Mouse (Mus musculus) megakaryocyte, embryonic 14.5 days (primary cell): ENCODE data around the gene Chn1. TPM values are rescaled to one million over a fixed set of nuclear protein-coding genes. Genes with fewer than 3 reads are reported as not detected.
A peak's percentile ranks its signal among the peaks of the same experiment; 100 is the strongest.

Experiments
- H3K27me3 ChIP-seq: replicated peaks from 2 replicates; pipeline ENCODE3; 2012; ENCODE audit warnings: inconsistent platforms
- H3K36me3 ChIP-seq: replicated peaks from 2 replicates; pipeline ENCODE3; 2012; ENCODE audit warnings: low read length, inconsistent platforms, mixed read lengths
- H3K4me1 ChIP-seq: 2 replicates; pipeline ENCODE4 v1.6.1; 2012; ENCODE audit warnings: inconsistent platforms
- H3K4me3 ChIP-seq: replicated peaks from 2 replicates; pipeline ENCODE3; 2012; ENCODE audit warnings: moderate library complexity, mild to moderate bottlenecking, inconsistent platforms
- H3K9me3 ChIP-seq: 2 replicates; pipeline ENCODE4 v1.6.1; 2012; ENCODE audit warnings: inconsistent platforms
- FLI1 ChIP-seq: IDR thresholded peaks from 2 replicates; pipeline ENCODE4 v1.6.1; 2012; ENCODE audit warnings: low read length, inconsistent platforms, mixed read lengths
- GATA1 ChIP-seq: IDR thresholded peaks from 3 replicates; pipeline ENCODE4 v1.6.1; 2012; ENCODE audit warnings: mixed read lengths, low read length, inconsistent platforms, borderline replicate concordance
- polyA plus RNA-seq: library from polyadenylated mRNA; stranded (reverse); fragments of >175 nt; gene quantifications from 2 replicates; pipeline ENCODE4 v1.2.3, GENCODE M21; 2012; ENCODE audit warnings: low replicate concordance; ENCODE audit not compliant: insufficient read depth

The Chn1 gene
- polyA plus RNA-seq, 1 experiment: 1.1 TPM

DNA sequence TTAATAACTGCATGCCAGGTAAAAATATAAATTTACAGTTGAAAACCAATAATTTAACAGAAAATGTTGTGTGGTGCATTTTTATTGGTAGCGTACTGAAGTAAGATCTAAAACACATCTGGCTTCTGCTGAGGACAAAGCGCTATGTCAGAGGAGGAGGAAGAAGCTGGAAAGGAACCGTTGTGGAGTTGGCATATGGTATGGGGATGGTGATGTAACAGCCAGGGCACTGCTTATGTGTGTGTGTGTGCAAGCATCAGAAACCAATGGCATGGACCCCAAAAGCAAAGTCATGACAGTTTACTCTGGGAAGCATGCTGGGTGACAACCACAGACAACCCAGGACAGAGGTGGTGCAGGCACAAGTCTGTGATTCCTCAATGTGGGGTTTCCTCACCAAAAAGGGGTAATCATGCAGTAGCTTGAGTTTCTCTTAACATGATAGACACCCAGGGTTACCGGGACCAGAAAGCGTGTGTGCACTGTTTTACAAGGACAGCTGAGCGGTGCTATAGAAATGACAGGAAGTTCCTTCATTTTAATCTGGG is 162.7 kb downstream of the Chn1 start:
- Histone ChIP-seq H3K27me3 (peaks cover 8% of the 10 kb centered on the region), H3K4me1 (peaks cover 58% of the 10 kb centered on the region), H3K4me3 (no peak overlapping the region), H3K9me3 (no peaks in the 10 kb centered on the region), H3K36me3 (no peaks in the 10 kb centered on the region)
- no peak for TF ChIP-seq GATA1

DNA sequence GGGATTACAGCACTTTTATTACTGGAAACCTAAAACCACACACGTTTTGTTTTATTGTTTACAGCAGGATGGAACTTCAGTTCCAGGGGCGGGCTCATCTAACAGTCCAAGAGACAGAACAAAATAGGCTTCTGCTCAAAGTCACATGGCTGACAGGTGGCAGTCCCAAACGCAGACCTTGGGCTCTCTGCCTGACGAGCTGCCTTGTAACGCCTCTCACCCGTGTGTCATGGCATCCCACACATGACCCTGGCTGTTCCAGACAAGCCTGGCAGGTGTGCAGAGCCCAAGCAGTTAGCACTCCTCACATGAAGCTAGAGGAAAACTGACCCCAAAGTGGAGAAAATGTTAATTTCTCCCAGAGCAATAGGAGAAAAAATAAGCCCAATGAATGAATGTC is 163.3 kb downstream of the Chn1 start:
- Histone ChIP-seq H3K36me3 (no peaks in the 10 kb centered on the region), H3K9me3 (no peaks in the 10 kb centered on the region), H3K4me3 (no peak overlapping the region), H3K4me1 (peaks cover 64% of the 10 kb centered on the region), H3K27me3 (peaks cover 8% of the 10 kb centered on the region)
- no peak for TF ChIP-seq GATA1
- TF ChIP-seq FLI1: no peak

DNA sequence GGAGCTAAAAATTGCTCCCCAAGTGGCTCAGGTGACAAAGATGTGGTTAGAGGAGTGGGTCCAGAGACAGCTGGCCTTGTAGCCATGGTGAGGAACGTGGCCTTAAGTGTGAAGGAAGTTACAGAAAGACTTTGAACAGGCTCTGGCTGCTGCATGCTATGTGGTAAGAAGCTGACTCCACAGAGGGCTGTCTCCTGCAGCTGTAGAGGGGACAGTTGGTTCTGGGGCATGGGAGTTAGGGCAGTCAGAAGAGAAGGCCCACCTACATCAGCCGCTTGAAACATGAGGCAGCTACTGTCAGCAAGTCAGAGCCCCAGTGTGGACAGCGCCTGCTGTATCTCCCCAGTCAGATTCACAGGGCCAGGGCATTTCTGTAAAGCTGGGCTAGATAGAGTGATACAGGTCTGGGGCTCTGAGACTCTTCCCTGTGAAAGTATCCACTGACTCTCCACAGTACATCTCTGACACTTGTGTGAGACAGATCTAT is 165.4 kb downstream of the Chn1 start:
- Histone ChIP-seq H3K36me3 (no peaks in the 10 kb centered on the region), H3K9me3 (no peaks in the 10 kb centered on the region), H3K4me3 (no peak overlapping the region), H3K4me1 (peaks cover 71% of the 10 kb centered on the region), H3K27me3 (peaks cover 2% of the 10 kb centered on the region)
- no peak for TF ChIP-seq FLI1
- no peak for TF ChIP-seq GATA1

DNA sequence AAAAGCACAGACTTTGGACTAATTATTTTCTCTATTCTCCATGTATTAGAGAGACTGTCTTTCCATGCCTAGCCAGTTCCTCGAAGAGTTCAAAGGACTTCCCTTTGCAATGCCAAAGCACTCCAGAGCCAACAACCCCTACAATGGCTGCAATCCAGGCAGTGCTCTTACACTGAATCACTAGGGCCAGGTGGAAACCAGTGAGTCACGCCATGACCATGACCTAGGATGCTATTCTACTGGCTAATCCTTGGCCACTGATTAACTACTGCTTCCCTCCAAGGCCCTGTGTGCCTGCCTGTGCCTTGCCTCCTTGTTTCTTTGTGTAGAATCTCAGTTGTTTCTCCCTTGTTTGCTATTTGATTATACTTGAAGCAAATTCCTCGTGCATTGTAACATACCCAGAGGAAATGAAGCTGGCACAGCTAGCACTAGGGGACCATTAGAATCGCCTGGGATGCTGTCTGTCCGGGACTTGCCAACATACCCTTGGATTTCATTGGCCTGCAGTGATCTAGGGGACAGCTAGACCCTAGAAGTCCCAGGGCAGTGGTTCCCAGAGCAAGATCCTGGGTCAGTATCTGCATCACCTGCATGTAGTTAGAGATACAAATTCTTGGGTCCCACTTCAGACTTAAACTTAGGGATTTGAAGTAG is 166.0 kb downstream of the Chn1 start:
- Histone ChIP-seq H3K4me3 (peak overlapping the region; percentile 1), H3K4me1 (peaks cover 76% of the 10 kb centered on the region), H3K27me3 (peaks cover 2% of the 10 kb centered on the region), H3K9me3 (no peaks in the 10 kb centered on the region), H3K36me3 (no peaks in the 10 kb centered on the region)
- TF ChIP-seq GATA1 (no peak), FLI1 (no peak)

DNA sequence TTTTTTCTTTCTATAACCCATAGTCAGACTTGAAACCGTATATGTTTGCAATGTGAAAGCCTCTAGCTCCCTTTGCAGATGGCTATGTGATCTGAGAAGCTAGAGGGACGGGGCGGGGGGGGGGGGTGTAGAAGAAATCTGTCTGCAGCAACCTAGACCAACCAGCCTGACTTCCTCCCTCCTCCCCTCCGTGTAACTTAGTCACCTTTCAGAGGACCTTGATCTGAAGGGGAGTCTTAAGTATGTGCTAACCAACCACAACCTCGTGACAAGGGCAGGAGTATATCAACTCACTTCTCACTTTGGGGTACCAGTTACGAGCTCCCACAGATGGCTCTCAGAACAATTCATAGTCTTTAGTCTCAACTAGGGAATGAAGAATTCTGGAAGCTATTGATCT is 166.8 kb downstream of the Chn1 start:
- no peaks in the 10 kb centered on the region for H3K9me3 ChIP-seq
- no peak for TF ChIP-seq GATA1
- TF ChIP-seq FLI1: no peak
- H3K4me3 ChIP-seq: no peak overlapping the region
- no peaks in the 10 kb centered on the region for H3K36me3 ChIP-seq
- H3K4me1 ChIP-seq: peaks cover 81% of the 10 kb centered on the region
- peaks cover 1% of the 10 kb centered on the region for H3K27me3 ChIP-seq

DNA sequence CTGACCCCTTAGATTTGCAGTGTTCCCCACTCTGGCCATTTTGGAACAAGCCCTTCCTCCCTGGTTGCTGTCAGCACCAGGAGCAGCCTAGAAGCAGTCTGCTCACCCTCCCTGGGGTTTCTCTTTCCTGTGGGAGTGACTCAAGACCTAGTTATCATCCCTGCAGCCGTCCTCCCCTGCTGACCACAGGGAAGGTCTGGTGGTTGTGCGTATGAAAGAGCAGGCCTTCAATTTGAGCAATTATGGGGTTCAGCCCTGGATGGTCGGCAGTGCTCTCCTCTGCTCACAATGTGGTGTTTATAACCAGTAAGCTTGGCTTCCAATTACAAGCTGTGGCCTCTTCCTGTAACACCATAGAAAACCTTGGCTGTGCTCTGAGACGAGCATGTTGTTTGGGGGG is 167.5 kb downstream of the Chn1 start:
- H3K9me3 ChIP-seq: no peaks in the 10 kb centered on the region
- H3K4me3 ChIP-seq: peak overlapping the region; percentile 72
- no peaks in the 10 kb centered on the region for H3K27me3 ChIP-seq
- no peaks in the 10 kb centered on the region for H3K36me3 ChIP-seq
- peaks cover 75% of the 10 kb centered on the region for H3K4me1 ChIP-seq
- TF ChIP-seq FLI1 (no peak), GATA1 (0 out of 3 replicates have a peak, but pooled peaks have one; percentile 44)

DNA sequence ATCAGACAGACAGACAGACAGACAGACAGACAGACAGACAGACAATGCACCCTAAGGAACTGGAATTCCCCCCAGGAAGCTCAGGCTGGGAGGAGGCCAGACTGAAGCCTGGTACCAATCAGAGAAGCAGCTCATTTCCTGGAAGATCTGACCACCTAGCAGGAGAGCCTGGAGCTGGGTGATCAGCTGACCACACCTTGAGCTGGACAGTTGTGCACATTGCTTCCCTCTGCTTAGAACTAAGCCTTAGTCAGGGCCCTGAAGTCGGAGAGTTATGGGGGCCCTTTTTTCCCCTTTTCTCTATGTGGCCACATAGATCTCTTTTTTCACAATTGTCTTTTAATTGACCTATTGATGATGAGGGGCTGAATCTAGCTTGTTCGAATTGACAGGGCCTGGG is 168.0 kb downstream of the Chn1 start:
- no peaks in the 10 kb centered on the region for H3K27me3 ChIP-seq
- H3K4me3 ChIP-seq: peak overlapping the region; percentile 81
- TF ChIP-seq FLI1 (no peak), GATA1 (no peak)
- no peaks in the 10 kb centered on the region for H3K36me3 ChIP-seq
- H3K4me1 ChIP-seq: peaks cover 70% of the 10 kb centered on the region
- no peaks in the 10 kb centered on the region for H3K9me3 ChIP-seq

DNA sequence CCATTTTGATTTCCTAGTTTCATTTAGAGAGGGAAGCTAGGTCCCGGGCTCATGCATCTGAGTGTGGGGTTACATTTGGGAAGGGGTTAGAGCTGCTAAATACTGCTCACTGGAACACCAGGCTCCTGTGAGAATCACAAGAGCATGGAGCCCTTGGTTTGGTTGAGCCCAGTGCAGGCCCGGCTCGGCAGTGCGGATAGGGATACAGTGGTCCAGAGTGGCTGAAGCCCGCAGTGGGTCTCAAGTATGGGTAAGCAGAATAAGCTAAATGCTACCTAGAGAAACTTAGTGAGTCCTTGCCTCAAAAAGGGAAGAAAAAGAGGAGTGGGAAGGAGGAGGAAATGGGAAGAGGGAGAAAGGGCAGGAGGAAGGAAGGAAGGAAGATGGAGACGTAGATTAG is 168.5 kb downstream of the Chn1 start:
- Histone ChIP-seq H3K27me3 (peaks cover 2% of the 10 kb centered on the region), H3K9me3 (no peaks in the 10 kb centered on the region), H3K36me3 (no peaks in the 10 kb centered on the region), H3K4me3 (peak overlapping the region; percentile 81), H3K4me1 (peaks cover 67% of the 10 kb centered on the region)
- TF ChIP-seq GATA1 (no peak), FLI1 (no peak)

DNA sequence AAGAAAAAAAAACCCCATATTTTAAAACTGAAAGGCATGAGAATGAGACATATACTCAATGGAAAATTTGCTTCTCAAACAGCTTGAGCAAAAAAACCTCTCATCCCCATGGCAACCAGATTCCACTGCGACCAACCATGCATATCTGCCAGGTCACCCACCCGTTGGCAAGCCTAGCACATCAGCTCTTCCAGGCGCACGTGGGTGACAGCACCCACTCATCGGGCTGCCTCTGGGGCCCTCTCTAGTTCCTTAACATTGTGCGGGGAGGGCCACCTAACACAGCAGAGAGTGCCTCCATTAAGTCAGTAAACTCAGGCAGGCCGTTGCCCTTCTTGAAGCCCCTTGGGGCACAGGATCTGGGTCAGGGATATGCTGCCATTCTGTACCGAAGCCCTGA is 170.1 kb downstream of the Chn1 start:
- peaks cover 70% of the 10 kb centered on the region for H3K4me1 ChIP-seq
- no peak overlapping the region for H3K4me3 ChIP-seq
- no peaks in the 10 kb centered on the region for H3K36me3 ChIP-seq
- no peaks in the 10 kb centered on the region for H3K9me3 ChIP-seq
- peaks cover 2% of the 10 kb centered on the region for H3K27me3 ChIP-seq
- TF ChIP-seq FLI1: no peak
- no peak for TF ChIP-seq GATA1

DNA sequence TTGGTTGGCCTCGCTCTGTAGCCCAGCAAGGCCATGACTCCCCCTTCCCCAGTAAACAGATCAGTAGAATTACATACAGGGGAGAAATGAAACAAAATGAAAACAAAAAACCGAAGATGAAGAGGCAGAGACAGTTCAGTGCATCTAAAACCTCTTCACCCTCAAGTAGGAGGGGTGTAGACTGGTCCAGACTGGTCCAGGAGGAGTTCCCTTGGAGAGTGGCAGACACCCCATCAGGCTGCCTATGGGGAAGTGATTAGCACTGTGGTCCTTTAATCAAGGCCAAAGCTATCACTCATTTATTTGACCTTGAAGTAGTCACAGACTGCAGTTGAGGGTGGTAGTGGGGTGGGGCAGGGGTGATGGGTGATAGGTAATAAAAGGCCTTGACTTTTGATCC is 170.6 kb downstream of the Chn1 start:
- no peaks in the 10 kb centered on the region for H3K9me3 ChIP-seq
- no peaks in the 10 kb centered on the region for H3K36me3 ChIP-seq
- no peak overlapping the region for H3K4me3 ChIP-seq
- peaks cover 66% of the 10 kb centered on the region for H3K4me1 ChIP-seq
- TF ChIP-seq FLI1 (no peak), GATA1 (no peak)
- peaks cover 2% of the 10 kb centered on the region for H3K27me3 ChIP-seq
